Mouse (Mus musculus): ENCODE measurements around the gene Boc.
"Not testable (repeated sequence)": the region's sequence is repeated elsewhere in the genome, so short reads cannot be mapped to it uniquely, and the experiment has no call there.

Gene Boc

GRCm38 (mm10) chr16:44485691-44486090 lies 73.0 kb downstream of the Boc start:
- DNase-seq = no peak

GRCm38 (mm10) chr16:44484831-44485230 lies 73.9 kb downstream of the Boc start:
- no peak for DNase-seq

- DNase-seq = peak; percentile 57
Observed at GRCm38 (mm10) chr16:44484079-44484478, 74.6 kb downstream of the Boc start.

GRCm38 (mm10) chr16:44481599-44482593 lies 76.8 kb downstream of the Boc start:
- DNase-seq = no peak

GRCm38 (mm10) chr16:44480616-44481015 lies 78.1 kb downstream of the Boc start:
- no peak for DNase-seq

GRCm38 (mm10) chr16:44479852-44480251 lies 78.8 kb downstream of the Boc start:
- DNase-seq = no peak

GRCm38 (mm10) chr16:44478767-44479166 lies 79.9 kb downstream of the Boc start:
- DNase-seq = no peak

- DNase-seq = no peak
Observed at GRCm38 (mm10) chr16:44475682-44476375, 82.9 kb downstream of the Boc start.

GRCm38 (mm10) chr16:44475281-44475680 lies 83.4 kb downstream of the Boc start:
- DNase-seq = no peak

- no peak for DNase-seq
Observed at GRCm38 (mm10) chr16:44460922-44461321, 97.8 kb downstream of the Boc start.

GRCm38 (mm10) chr16:44458826-44459225 lies 99.9 kb downstream of the Boc start:
- no peak for DNase-seq

GRCm38 (mm10) chr16:44457858-44458257 lies 100.8 kb downstream of the Boc start:
- DNase-seq = no peak

- not testable (repeated sequence) for DNase-seq
Observed at GRCm38 (mm10) chr16:44441913-44442312, 116.8 kb downstream of the Boc start.

- no peak for DNase-seq
Observed at GRCm38 (mm10) chr16:44435481-44435880, 123.2 kb downstream of the Boc start.
